Mouse (Mus musculus) midbrain, embryonic 14.5 days (tissue): ENCODE measurements at regions not wholly inside any gene's neighbourhood (a gene's known extent, or its start where the extent isn't known, plus 50 kb on each side); places are given as distances from the start of the nearest gene placed in this dataset.

Experiments
- ATAC-seq: fragments of 200-750 bp; cut with Nextera tagmentation; 2 replicates; pipeline ENCODE4 v1.8.0; 2017; ENCODE audit warnings: moderate number of reproducible peaks, moderate library complexity; ENCODE audit not compliant: low FRiP score, low TSS enrichment
- DNase-seq: peaks from one replicate; pipeline ENCODE4 v3.0.0-alpha.2; 2015
- H3K27ac ChIP-seq: fragments of 300-500 bp; sonication (generic); replicated peaks from 2 replicates; pipeline ENCODE4 v1.5.1; 2014; ENCODE audit warnings: mild to moderate bottlenecking, low read depth, low read length, moderate library complexity
- H3K27me3 ChIP-seq: fragments of 300-500 bp; sonication (generic); 2 replicates; pipeline ENCODE4 v1.6.1; 2014; ENCODE audit warnings: low read length, control low read depth, mixed read lengths; ENCODE audit not compliant: control insufficient read depth, insufficient read depth
- H3K36me3 ChIP-seq: fragments of 300-500 bp; sonication (generic); 2 replicates; pipeline ENCODE4 v1.6.1; 2014; ENCODE audit warnings: low read length, control low read depth; ENCODE audit not compliant: control insufficient read depth, insufficient read depth
- H3K4me1 ChIP-seq: fragments of 300-500 bp; sonication (generic); 2 replicates; pipeline ENCODE4 v1.6.1; 2014; ENCODE audit warnings: mild to moderate bottlenecking, antibody characterized with exemption, low read length, control low read depth; ENCODE audit not compliant: control insufficient read depth, insufficient read depth
- H3K4me2 ChIP-seq: fragments of 300-500 bp; sonication (generic); 2 replicates; pipeline ENCODE4 v1.6.1; 2014; ENCODE audit warnings: mild to moderate bottlenecking, low read length, moderate library complexity
- H3K4me3 ChIP-seq: fragments of 300-500 bp; sonication (generic); replicated peaks from 2 replicates; pipeline ENCODE4 v1.5.1; 2014; ENCODE audit warnings: low read depth, low read length
- H3K9ac ChIP-seq: fragments of 300-500 bp; sonication (generic); replicated peaks from 2 replicates; pipeline ENCODE4 v1.6.1; 2014; ENCODE audit warnings: mild to moderate bottlenecking, low read length, moderate library complexity
- H3K9me3 ChIP-seq: fragments of 300-500 bp; sonication (generic); 2 replicates; pipeline ENCODE4 v1.6.1; 2016; ENCODE audit warnings: low read length, control low read depth, mixed read lengths; ENCODE audit not compliant: control insufficient read depth
- whole genome bisulfite sequencing: fragments of 180-500 bp; shearing (Covaris S2); extraction: QIAGEN DNeasy Blood & Tissue Kit; methylation state at CpG from one replicate; pipeline ENCODE4 v1.1.7; 2014; 5-methylcytosine and 5-hydroxymethylcytosine counted together

- no peaks in the 10 kb centered on the region for H3K4me1 ChIP-seq
- no peaks in the 10 kb centered on the region for H3K36me3 ChIP-seq
- H3K9me3 ChIP-seq: no peaks in the 10 kb centered on the region; the same call in 1 of the 2 replicates
- no peak overlapping the region for H3K4me3 ChIP-seq
- 82% methylated on average over 1 of the region's 1 CpGs for WGBS
- H3K9ac ChIP-seq: no peak overlapping the region
- H3K4me2 ChIP-seq: no peak overlapping the region
- DNase-seq: peak; percentile 6
- no peaks in the 10 kb centered on the region for H3K27me3 ChIP-seq
- no peak for ATAC-seq
- H3K27ac ChIP-seq: no peak overlapping the region
Measured at GRCm38 (mm10) chr10:72188326-72188725, 466.3 kb upstream of the Zwint start.

GRCm38 (mm10) chr10:72217812-72218211 lies 436.8 kb upstream of the Zwint start:
- Histone ChIP-seq H3K4me3 (no peak overlapping the region), H3K9ac (no peak overlapping the region), H3K4me2 (no peak overlapping the region), H3K4me1 (no peaks in the 10 kb centered on the region), H3K9me3 (no peaks in the 10 kb centered on the region), H3K36me3 (no peaks in the 10 kb centered on the region), H3K27me3 (no peaks in the 10 kb centered on the region), H3K27ac (no peak overlapping the region)
- DNase-seq: no peak
- no peak for ATAC-seq
- 53% methylated on average over 3 of the region's 3 CpGs for WGBS

GRCm38 (mm10) chr10:72221120-72221519 lies 433.5 kb upstream of the Zwint start:
- no peak for DNase-seq
- Histone ChIP-seq H3K4me3 (no peak overlapping the region), H3K36me3 (no peaks in the 10 kb centered on the region), H3K4me1 (no peaks in the 10 kb centered on the region), H3K9ac (no peak overlapping the region), H3K4me2 (no peak overlapping the region), H3K9me3 (no peaks in the 10 kb centered on the region), H3K27ac (no peak overlapping the region), H3K27me3 (no peaks in the 10 kb centered on the region)
- 80% methylated on average over 5 of the region's 5 CpGs for WGBS
- ATAC-seq: no peak

GRCm38 (mm10) chr10:72222505-72222904 lies 432.1 kb upstream of the Zwint start:
- H3K27me3 ChIP-seq: no peaks in the 10 kb centered on the region
- H3K9ac ChIP-seq: no peak overlapping the region
- 82% methylated on average over 2 of the region's 2 CpGs for WGBS
- ATAC-seq: no peak
- no peaks in the 10 kb centered on the region for H3K36me3 ChIP-seq
- no peak overlapping the region for H3K4me3 ChIP-seq
- no peak overlapping the region for H3K4me2 ChIP-seq
- H3K9me3 ChIP-seq: no peaks in the 10 kb centered on the region
- H3K27ac ChIP-seq: no peak overlapping the region
- no peaks in the 10 kb centered on the region for H3K4me1 ChIP-seq
- no peak for DNase-seq

GRCm38 (mm10) chr10:72225084-72225483 lies 429.6 kb upstream of the Zwint start:
- WGBS: 63% methylated on average over 3 of the region's 3 CpGs
- Histone ChIP-seq H3K9ac (no peak overlapping the region), H3K36me3 (no peaks in the 10 kb centered on the region), H3K27me3 (no peaks in the 10 kb centered on the region), H3K4me2 (no peak overlapping the region), H3K9me3 (no peaks in the 10 kb centered on the region), H3K4me1 (no peaks in the 10 kb centered on the region), H3K4me3 (no peak overlapping the region), H3K27ac (no peak overlapping the region)
- no peak for ATAC-seq
- DNase-seq: no peak

- no peak for ATAC-seq
- H3K4me3 ChIP-seq: no peak overlapping the region
- H3K36me3 ChIP-seq: no peaks in the 10 kb centered on the region
- 68% methylated on average over 1 of the region's 1 CpGs for WGBS
- H3K27ac ChIP-seq: no peak overlapping the region
- no peak overlapping the region for H3K9ac ChIP-seq
- no peaks in the 10 kb centered on the region for H3K4me1 ChIP-seq
- H3K9me3 ChIP-seq: no peaks in the 10 kb centered on the region
- H3K27me3 ChIP-seq: no peaks in the 10 kb centered on the region
- no peak for DNase-seq
- no peak overlapping the region for H3K4me2 ChIP-seq
Measured at GRCm38 (mm10) chr10:72244106-72244505, 410.5 kb upstream of the Zwint start.
